Mouse (Mus musculus) kidney, adult 2 months (tissue): ENCODE results near the gene Atp8b5. TPM values are rescaled to one million over a fixed set of nuclear protein-coding genes. Genes with fewer than 3 reads are reported as not detected.

Source experiments
- DNase-seq: peaks from one replicate; pipeline ENCODE4 v3.0.0; 2021
- H3K27ac ChIP-seq: fragments of 200-500 bp; 2 replicates; pipeline ENCODE4 v1.5.1; 2012; ENCODE audit warnings: low read depth, low read length, control low read depth, inconsistent platforms; ENCODE audit not compliant: insufficient read depth
- H3K27me3 ChIP-seq: fragments of 200-500 bp; replicated peaks from 2 replicates; pipeline ENCODE4 v1.6.1; 2012; ENCODE audit warnings: mild to moderate bottlenecking, moderate library complexity, low read length, inconsistent platforms; ENCODE audit not compliant: control insufficient read depth, insufficient read depth
- H3K36me3 ChIP-seq: fragments of 200-500 bp; 2 replicates; pipeline ENCODE4 v1.6.1; 2012; ENCODE audit warnings: mild to moderate bottlenecking, moderate library complexity, low read length, inconsistent platforms; ENCODE audit not compliant: control insufficient read depth, insufficient read depth
- H3K4me1 ChIP-seq: fragments of 200-500 bp; 2 replicates; pipeline ENCODE4 v1.6.1; 2011; ENCODE audit warnings: low read length; ENCODE audit not compliant: control insufficient read depth, insufficient read depth
- H3K4me3 ChIP-seq: fragments of 200-500 bp; 2 replicates; pipeline ENCODE4 v1.5.1; 2011; ENCODE audit warnings: mild to moderate bottlenecking, low read depth, low read length, control low read depth; ENCODE audit not compliant: insufficient read depth
- CTCF ChIP-seq: fragments of 200-500 bp; conservative IDR thresholded peaks from 2 replicates; pipeline ENCODE4 v1.5.1; 2011; ENCODE audit warnings: low read depth, mild to moderate bottlenecking, control low read depth, low read length, moderate library complexity, mixed read lengths; ENCODE audit not compliant: insufficient read depth, insufficient read length
- POLR2A ChIP-seq: fragments of 200-500 bp; IDR thresholded peaks from one replicate; pipeline ENCODE4 v1.6.1; 2011; ENCODE audit warnings: low read depth, low read length, control low read depth
- WGBS: fragments of 180-500 bp; shearing (Covaris S2); methylation state at CpG from one replicate; pipeline ENCODE4 v1.1.7; 2018; 5-methylcytosine and 5-hydroxymethylcytosine counted together
- polyA plus RNA-seq: library from polyadenylated mRNA; depleted of rRNA; stranded (reverse); fragments of >200 nt; gene quantifications from 2 replicates; pipeline ENCODE4 v1.2.3, GENCODE M21; 2012

Atp8b5 gene
- polyA plus RNA-seq, 1 experiment, result 0.38 TPM

DNA sequence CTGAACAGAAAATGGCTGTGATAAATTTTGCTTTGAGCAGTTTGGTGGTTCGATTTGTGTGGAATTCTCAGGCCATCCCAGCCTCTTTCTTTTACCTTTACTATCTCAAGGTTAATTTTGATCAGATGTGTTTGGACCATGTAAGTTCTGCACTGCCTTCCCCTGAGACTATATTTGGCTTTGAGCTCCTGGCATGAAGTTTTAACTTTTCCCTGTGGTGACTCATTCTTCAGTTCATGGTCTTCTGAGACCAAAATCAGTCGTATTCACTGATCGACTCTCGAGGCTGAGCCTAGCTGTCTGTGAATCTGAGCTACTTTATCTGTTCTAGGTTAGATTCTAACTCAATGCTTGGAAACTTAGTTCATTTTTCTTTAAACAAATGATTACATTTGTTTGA, 21.2 kb upstream of the Atp8b5 start:
- no peaks in the 10 kb centered on the region; the same call in 1 of the 2 replicates for H3K36me3 ChIP-seq
- 89% methylated on average over 4 of the region's 4 CpGs for WGBS
- no peaks in the 10 kb centered on the region for H3K4me1 ChIP-seq
- no peak for DNase-seq
- H3K27ac ChIP-seq, result no peak overlapping the region
- no peak overlapping the region for H3K4me3 ChIP-seq
- no peaks in the 10 kb centered on the region for H3K27me3 ChIP-seq
- TF ChIP-seq CTCF (no peak), POLR2A (no peak)

DNA sequence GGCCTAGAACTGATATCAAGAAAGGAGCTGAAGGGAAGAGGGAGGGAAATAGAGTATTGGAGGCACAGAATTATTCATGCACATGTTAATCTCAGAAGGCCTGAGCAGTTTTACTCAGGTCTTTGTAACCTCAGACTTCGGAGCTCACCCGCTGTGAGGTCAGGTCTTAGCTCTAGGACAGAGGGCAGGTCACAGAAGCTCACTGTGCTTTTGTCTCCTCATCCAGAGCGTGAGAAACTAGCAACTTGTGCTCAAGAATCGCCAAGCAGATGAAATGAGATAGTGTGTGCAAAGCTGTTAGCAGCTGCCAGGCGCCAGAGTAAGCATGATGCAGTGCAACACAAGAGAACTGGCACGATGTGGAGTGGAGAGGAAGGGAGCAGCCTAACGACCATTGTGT, 18.9 kb upstream of the Atp8b5 start:
- H3K4me3 ChIP-seq, result no peak overlapping the region
- no peaks in the 10 kb centered on the region for H3K27me3 ChIP-seq
- 74% methylated on average over 7 of the region's 7 CpGs for WGBS
- H3K4me1 ChIP-seq, result no peaks in the 10 kb centered on the region
- H3K36me3 ChIP-seq, result no peaks in the 10 kb centered on the region; the same call in 1 of the 2 replicates
- no peak for DNase-seq
- H3K27ac ChIP-seq, result no peak overlapping the region
- TF ChIP-seq POLR2A, result no peak
- no peak for TF ChIP-seq CTCF

DNA sequence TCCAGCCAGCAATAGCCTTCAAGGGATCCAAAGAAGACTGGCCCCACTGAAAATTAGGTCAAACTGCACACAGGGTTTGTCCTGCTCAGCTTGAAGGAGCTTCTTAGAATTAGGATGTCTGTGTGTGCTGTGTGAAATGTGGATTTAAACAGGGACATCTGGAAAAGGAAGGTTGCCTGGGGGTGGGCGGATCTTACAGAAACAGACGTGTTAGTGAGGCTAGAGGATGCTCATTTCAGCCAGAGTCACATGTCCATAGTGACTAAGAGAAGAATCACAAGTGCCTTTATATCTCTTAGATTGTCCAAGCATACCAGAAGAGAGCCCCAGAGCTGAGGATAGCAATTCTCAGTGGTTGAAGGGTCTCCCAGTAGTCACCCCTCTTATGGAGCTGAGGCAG, 18.1 kb upstream of the Atp8b5 start:
- Histone ChIP-seq H3K27ac (no peak overlapping the region), H3K4me1 (no peaks in the 10 kb centered on the region), H3K36me3 (no peaks in the 10 kb centered on the region; the same call in 1 of the 2 replicates), H3K27me3 (no peaks in the 10 kb centered on the region), H3K4me3 (no peak overlapping the region)
- DNase-seq, result no peak
- 89% methylated on average over 2 of the region's 2 CpGs for WGBS
- no peak for TF ChIP-seq CTCF
- TF ChIP-seq POLR2A, result no peak

DNA sequence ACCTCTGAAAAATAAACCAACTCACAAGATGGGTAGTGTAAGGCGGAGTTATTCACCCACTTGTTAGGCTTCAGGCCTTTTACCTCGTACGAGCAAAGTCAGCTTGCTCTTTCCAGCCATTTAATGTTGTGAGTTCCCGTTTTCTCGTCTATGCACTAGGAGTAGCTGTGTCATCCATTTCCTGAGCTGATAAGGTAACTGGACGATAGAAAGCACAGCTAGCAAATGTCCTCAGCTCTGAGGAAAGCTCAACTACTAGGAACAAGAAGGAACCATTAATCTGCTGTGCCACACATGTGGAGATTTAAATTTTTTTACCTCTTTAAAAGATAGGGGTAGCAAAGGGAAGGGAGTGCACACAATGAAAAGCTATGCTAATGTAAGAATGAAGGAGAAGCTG, 15.7 kb upstream of the Atp8b5 start:
- TF ChIP-seq POLR2A, result no peak
- TF ChIP-seq CTCF, result no peak
- H3K4me3 ChIP-seq, result no peak overlapping the region
- H3K36me3 ChIP-seq, result no peaks in the 10 kb centered on the region; the same call in 1 of the 2 replicates
- DNase-seq, result no peak
- 84% methylated on average over 6 of the region's 6 CpGs for WGBS
- no peaks in the 10 kb centered on the region for H3K27me3 ChIP-seq
- H3K4me1 ChIP-seq, result no peaks in the 10 kb centered on the region
- no peak overlapping the region for H3K27ac ChIP-seq

DNA sequence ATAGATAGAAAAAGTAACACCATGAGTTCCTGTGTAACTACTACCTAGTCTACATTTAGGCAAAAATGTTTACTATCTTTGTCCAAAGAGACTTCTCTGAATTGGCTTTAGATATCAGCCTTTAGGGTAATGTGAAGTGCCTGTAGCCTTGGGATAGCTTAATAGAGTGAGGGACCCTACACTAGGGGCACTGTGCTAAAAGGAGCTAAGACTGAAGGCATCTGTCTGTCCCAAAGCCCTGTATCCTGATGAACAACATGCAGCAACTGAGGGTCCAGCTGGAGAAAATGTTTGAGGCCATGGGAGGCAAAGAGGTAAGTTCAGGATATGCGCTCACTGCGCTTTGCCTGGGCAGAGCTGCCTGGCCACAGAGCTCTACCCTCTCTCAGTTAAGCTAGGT, 9.9 kb upstream of the Atp8b5 start:
- no peak overlapping the region for H3K4me3 ChIP-seq
- no peak for DNase-seq
- no peak overlapping the region for H3K27ac ChIP-seq
- H3K36me3 ChIP-seq, result no peaks in the 10 kb centered on the region
- H3K27me3 ChIP-seq, result no peaks in the 10 kb centered on the region
- WGBS, result 100% methylated on average over 2 of the region's 2 CpGs
- no peaks in the 10 kb centered on the region for H3K4me1 ChIP-seq
- TF ChIP-seq POLR2A, result no peak
- TF ChIP-seq CTCF, result no peak

DNA sequence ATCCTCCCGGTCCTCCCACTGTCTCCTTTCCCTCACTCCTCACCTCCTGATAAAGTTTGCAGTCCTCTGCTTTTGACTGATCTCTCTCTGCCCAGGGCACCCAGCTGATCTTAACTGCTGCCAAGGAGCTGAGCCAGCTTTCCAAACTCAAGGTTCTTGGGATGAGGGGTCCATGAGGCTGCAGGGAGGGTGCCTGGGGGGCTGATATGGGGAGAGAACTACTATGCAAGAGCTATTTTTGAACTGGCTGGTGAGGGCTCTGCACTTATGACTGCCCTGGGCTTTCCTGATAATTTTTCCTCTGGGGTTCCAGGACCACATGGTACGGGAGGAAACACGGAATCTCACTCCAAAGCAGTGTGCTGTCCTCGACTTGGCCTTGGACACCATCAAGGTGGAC, 8.4 kb upstream of the Atp8b5 start:
- WGBS, result 91% methylated on average over 4 of the region's 4 CpGs
- no peak for DNase-seq
- Histone ChIP-seq H3K27me3 (no peaks in the 10 kb centered on the region), H3K36me3 (no peaks in the 10 kb centered on the region), H3K4me1 (no peaks in the 10 kb centered on the region), H3K4me3 (no peak overlapping the region), H3K27ac (no peak overlapping the region)
- TF ChIP-seq POLR2A (no peak), CTCF (no peak)

DNA sequence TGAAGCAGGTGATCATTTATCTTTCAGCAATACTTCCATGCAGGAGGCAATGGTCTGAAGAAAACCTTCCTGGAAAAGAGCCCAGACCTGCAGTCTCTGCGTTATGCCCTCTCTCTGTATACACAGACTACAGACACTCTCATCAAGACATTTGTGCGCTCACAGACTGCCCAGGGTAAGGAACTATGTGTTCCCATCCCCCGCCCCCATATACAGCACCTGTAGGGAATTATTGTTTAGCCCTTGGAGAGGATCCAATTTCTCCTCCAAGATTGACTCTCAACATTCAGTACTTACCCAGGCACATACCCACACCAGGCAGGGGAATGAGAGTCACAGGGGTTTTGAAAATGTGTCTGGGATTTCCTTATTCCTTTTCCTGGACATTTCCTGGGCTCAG, 7.5 kb upstream of the Atp8b5 start:
- Histone ChIP-seq H3K27me3 (no peaks in the 10 kb centered on the region), H3K36me3 (no peaks in the 10 kb centered on the region), H3K27ac (no peak overlapping the region), H3K4me3 (no peak overlapping the region), H3K4me1 (no peaks in the 10 kb centered on the region)
- 76% methylated on average over 3 of the region's 3 CpGs for WGBS
- TF ChIP-seq POLR2A (no peak), CTCF (no peak)
- no peak for DNase-seq

DNA sequence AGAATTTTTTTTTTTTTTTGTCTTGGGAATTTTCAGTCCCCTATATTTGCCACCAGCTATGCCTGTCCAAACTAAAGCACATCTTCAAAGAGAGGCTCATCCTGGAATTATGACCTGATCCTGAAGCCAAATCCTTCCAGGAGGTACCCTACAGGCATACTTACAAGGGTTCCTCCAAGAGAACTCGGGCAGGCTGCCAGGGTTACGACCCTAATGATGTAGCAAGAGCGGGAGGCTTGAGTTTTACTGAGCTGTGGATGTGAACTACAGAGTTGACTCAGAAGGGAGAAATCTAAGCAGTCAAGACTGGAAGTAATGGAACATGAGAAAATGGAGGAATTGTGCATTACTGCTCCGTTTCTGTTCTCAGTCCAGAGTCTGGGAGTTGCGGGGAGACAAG, 6.9 kb upstream of the Atp8b5 start:
- WGBS, result 65% methylated on average over 5 of the region's 5 CpGs
- DNase-seq, result peak; percentile 18

More for the DNA sequence above, 6.9 kb upstream of the Atp8b5 start:
- H3K36me3 ChIP-seq, result no peaks in the 10 kb centered on the region
- no peak overlapping the region for H3K4me3 ChIP-seq
- TF ChIP-seq CTCF (no peak), POLR2A (no peak)
- no peaks in the 10 kb centered on the region for H3K4me1 ChIP-seq
- no peak overlapping the region for H3K27ac ChIP-seq
- H3K27me3 ChIP-seq, result no peaks in the 10 kb centered on the region
